Mouse (Mus musculus) neutrophil, adult 5-6 weeks (primary cell): Measurements from ENCODE around the gene Rnf166. TPM values are rescaled to one million over a fixed set of nuclear protein-coding genes. Genes with fewer than 3 reads are reported as not detected.

Experiments used
- ATAC-seq: fragments of 151-379, 151-347 bp; 2 replicates; pipeline ENCODE4 v1.8.0; 2017; ENCODE audit warnings: mild to moderate bottlenecking, moderate TSS enrichment; ENCODE audit not compliant: insufficient number of reproducible peaks, poor library complexity, low FRiP score, severe bottlenecking; ENCODE audit errors: extremely low read depth
- total RNA-seq: library from RNA; stranded (forward); fragments of 200-1000 nt; gene quantifications from 2 replicates; pipeline ENCODE4 v1.2.3, GENCODE M21; 2017

Gene Rnf166
- total RNA-seq, 1 experiment from 2014 or later: 42.0 TPM

DNA sequence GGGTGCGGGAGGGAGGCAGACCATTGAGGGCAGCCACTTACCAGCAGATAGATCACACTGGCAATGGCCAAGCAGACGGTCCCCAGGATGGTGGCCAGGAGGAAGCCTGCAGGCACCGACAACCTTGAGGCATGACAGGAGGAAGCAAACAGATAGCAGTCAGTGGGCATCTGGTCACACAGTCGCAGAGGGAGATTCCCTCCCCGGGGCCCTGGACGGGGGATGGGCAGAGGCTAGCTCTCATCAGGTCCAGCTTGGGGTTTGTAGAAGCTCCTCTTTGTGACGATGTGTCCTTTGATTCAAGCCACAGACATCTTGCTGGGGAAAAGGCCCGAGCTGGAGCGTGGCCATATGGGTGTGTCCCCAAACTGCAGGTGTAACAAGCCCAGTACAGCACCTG lies 49.7 kb downstream of the Rnf166 start:
- ATAC-seq: no peak

DNA sequence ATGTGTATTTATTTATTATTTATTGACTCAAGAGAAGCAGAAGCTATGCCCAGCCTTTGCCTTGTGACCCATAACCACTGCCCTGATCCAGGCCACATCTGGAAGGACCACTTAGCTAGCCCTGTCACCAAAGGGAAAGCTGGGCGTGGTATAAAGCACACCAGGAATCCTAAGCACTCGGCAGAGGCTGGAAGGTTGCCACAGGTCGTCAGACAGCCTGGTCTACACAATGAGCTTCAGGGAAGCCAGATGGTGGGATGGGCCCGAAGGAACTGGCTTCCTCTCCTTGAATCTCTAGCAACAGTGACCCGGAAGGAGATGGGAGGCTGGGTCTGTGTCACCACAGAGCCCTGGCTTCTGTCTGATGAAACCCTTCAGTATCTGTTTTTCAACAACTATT lies 52.2 kb downstream of the Rnf166 start:
- ATAC-seq: no peak

DNA sequence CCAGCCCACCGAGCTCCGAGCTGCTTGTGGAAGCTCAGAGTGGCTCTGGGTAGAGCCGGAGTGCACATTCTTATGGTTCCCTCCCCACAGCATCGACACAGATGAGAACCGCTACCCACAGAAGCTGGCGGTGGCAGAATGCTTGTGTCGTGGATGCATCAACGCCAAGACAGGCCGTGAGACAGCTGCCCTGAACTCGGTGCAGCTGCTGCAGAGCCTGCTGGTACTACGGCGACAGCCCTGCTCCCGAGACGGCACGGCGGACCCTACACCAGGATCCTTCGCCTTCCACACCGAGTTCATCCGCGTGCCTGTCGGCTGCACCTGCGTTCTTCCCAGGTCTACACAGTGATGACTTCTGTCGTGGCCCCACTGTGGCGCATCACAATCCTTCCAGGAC lies 52.6 kb downstream of the Rnf166 start:
- ATAC-seq: no peak

GRCm38 (mm10) chr8:122421376-122422070 lies 54.3 kb downstream of the Rnf166 start, which contains the start of gene Il17c:
Il17c (plus strand) TSS chr8:122422020.
- ATAC-seq: no peak

GRCm38 (mm10) chr8:122419881-122420555 lies 55.8 kb downstream of the Rnf166 start:
- no peak for ATAC-seq

Other genes with a start within 250 kb of the Rnf166 start
- gene Zfpm1, start 193.9 kb downstream of the Rnf166 start, total RNA-seq: 3.8 and 5.0 TPM in 2 replicates
- not detected in 2 replicates for gene Trhr2, start 115.3 kb downstream of the Rnf166 start, total RNA-seq
- gene Zc3h18, start 99.5 kb downstream of the Rnf166 start, total RNA-seq: 75.5 and 80.3 TPM in 2 replicates
- not detected in 2 replicates for gene Il17c, start 54.0 kb downstream of the Rnf166 start, total RNA-seq
- gene Cyba, start 43.1 kb downstream of the Rnf166 start, total RNA-seq: 285 and 300 TPM in 2 replicates
- 4.8 TPM in 2 replicates for gene Mvd, start 32.6 kb downstream of the Rnf166 start, total RNA-seq
- gene Snai3, start 15.3 kb downstream of the Rnf166 start, total RNA-seq: 0.47 and 1.5 TPM in 2 replicates
- 24.1 and 25.2 TPM in 2 replicates for gene Ctu2, start 79 bp upstream of the Rnf166 start, total RNA-seq
- gene Piezo1, start 75.3 kb upstream of the Rnf166 start, total RNA-seq: 22.1 and 24.4 TPM in 2 replicates
- gene Cdt1, start 92.0 kb upstream of the Rnf166 start, total RNA-seq: 29.8 and 30.4 TPM in 2 replicates
- gene Aprt, start 100.8 kb upstream of the Rnf166 start, total RNA-seq: 26.4 and 42.6 TPM in 2 replicates
- 11.2 and 17.1 TPM in 2 replicates for gene Galns, start 135.4 kb upstream of the Rnf166 start, total RNA-seq
- 18.3 and 23.7 TPM in 2 replicates for gene Trappc2l, start 135.6 kb upstream of the Rnf166 start, total RNA-seq
- not detected in 2 replicates for gene Pabpn1l, start 146.7 kb upstream of the Rnf166 start, total RNA-seq
- gene Cbfa2t3, start 223.0 kb upstream of the Rnf166 start, total RNA-seq: 6.8 and 17.8 TPM in 2 replicates